Mouse (Mus musculus) Patski (cell line): ENCODE data around the gene Fam216a. TPM values are rescaled to one million over a fixed set of nuclear protein-coding genes. Genes with fewer than 3 reads are reported as not detected.

Experiments
- ATAC-seq: fragments of 100-300 bp; one replicate; pipeline ENCODE4 v1.8.0; 2021
- CTCF ChIA-PET: fragments of 350-600 bp; sonication (Branson Sonifier 250); formaldehyde crosslinking; loops from one replicate; lab custom pipeline; 2022; ENCODE audit warnings: inconsistent platforms; lab: Charles Lee
- POLR2A ChIA-PET: fragments of 350-600 bp; sonication (Branson Sonifier 250); formaldehyde crosslinking; loops from one replicate; lab custom pipeline; 2022; ENCODE audit warnings: antibody characterized with exemption, inconsistent platforms; lab: Charles Lee
- DNase-seq: peaks from one replicate; pipeline ENCODE4 v3.0.0-alpha.2; 2011; ENCODE audit warnings: low read depth, low spot score
- H3K27me3 ChIP-seq: fragments of 371-371 bp; one replicate; pipeline ENCODE4 v1.5.1; 2021
- CTCF ChIP-seq: fragments of 100-300 bp; IDR thresholded peaks from one replicate; pipeline ENCODE4 v1.5.1; 2021
- in situ Hi-C: fragments of 300-500 bp; cut with MboI; formaldehyde crosslinking; loops from 3 replicates; pipeline ENCODE4 v1.11.1; 2018; ENCODE audit warnings: low pct_unique_long_range_greater_than_20kb, mixed read lengths
- polyA plus RNA-seq: library from polyadenylated mRNA; unstranded; gene quantifications from one replicate; pipeline ENCODE4 v1.2.3, GENCODE M21; 2021

The Fam216a gene
- polyA plus RNA-seq, 1 experiment from 2014 or later: 130 TPM

DNA sequence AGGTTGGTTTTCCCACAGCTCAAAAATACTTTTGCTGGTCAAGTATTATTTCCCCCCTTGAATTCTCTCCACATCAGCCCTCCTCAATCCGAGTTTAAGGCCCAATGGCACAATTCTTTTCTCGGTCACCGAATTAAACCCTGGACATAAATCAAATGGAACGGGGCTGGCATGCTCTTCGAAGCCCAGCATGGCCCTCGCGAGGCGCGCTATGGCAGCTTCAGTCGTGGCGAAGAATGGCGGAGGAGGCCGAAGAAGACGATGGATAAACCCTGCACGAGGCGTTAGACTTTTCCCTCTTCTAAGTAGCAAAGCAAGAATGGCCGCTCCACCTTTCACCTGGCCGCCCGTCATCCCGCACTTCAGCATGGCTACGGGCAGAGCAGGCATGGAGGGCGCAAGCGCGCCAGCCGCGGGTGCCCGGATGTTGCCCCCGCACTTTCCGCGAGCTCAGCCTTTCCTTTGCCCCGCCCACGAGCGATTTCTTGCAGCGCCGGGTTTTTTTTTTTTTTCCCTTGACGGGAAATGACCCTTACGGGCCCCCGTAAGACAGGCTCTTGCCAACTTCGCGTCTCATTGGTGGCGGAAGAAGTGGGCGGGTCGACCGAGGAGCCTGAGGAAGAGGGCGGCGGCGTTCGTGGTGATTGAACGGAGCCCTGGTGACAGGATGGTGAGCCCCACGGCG lies 18.2 kb downstream of the Fam216a start, which contains the start of the genes Rad9b and Vps29:
Rad9b (minus strand) TSS at position 427 of the 685 bp plus-strand sequence.
Vps29 (plus strand) TSS at position 563 of the 685 bp plus-strand sequence.
- DNase-seq: peak; percentile 99
- CTCF ChIA-PET: no interaction called here
- in situ Hi-C loops: no loop called here
- ATAC-seq: peak; percentile 88
- no peak for TF ChIP-seq CTCF
- POLR2A ChIA-PET: interaction anchor here (0.7 to 0.9 kb wide), 2 partner anchors 10 to 58 kb away, joined by 3 read pairs; no protein-coding TSS in a partner anchor
- no peaks in the 10 kb centered on the region for H3K27me3 ChIP-seq

DNA sequence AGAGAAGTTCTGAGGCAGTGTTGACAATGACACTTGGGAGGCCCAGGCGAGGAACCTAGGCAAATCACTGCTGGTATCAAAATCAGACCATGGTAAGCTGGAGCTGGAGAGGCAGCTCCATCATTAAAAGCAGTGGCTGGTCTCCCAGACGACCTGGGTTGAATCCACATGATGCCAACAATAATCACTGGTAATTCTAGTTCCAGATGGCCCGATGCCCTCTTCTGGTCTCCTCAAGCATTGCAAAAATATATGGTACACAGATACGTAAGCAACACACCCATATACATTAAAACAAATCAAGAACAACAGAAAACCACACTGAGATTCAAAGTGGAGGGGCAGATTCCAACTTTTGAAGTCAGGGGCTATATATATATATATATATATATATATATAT lies 26.4 kb downstream of the Fam216a start:
- TF ChIP-seq CTCF: peak; percentile 47
- in situ Hi-C loops: loop anchor here (5.0 to 10.0 kb wide), 2 partner anchors 78 to 221 kb away; no protein-coding TSS in a partner anchor
- H3K27me3 ChIP-seq: no peaks in the 10 kb centered on the region
- ATAC-seq (no peak), DNase-seq (no peak)
- ChIA-PET CTCF (interaction anchor here (1.5 to 6.1 kb wide), 3 partner anchors 59 to 80 kb away, joined by 5 to 90 read pairs (median 18); partner anchors contain the start of gene Tctn1), POLR2A (interaction anchor here (1.2 to 2.5 kb wide), 2 partner anchors 60 to 82 kb away, joined by 3 to 16 read pairs; partner anchors contain the start of gene Tctn1)

DNA sequence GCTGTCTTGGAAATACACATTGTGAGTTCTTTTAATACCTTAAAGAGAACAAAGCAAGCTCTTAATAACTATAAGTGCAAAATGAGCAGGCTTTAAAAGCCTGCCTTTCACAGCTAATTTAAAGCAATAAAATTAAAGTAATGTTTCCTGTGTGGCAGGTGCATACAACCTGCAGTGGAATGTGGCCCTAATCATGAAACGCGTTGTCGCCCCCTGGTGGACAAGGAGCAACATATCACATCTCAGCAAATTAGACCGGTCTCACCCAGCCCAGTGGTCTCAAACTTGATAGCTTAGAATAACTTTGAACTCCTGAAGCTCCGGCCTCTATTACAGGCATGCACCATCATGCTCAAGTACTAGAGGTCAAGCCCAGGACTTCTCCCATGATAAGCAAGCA lies 27.9 kb downstream of the Fam216a start:
- ChIA-PET CTCF (interaction anchor here (1.1 to 6.1 kb wide), 21 partner anchors 9 to 214 kb away, joined by 3 to 90 read pairs (median 6); partner anchors contain the start of gene Tctn1), POLR2A (interaction anchor here (0.6 to 2.5 kb wide), 5 partner anchors 9 to 80 kb away, joined by 3 to 16 read pairs (median 3); partner anchors contain the start of gene Tctn1)
- in situ Hi-C loops: loop anchor here (10.0 kb wide), 1 partner anchor 219 kb away; no protein-coding TSS in a partner anchor
- TF ChIP-seq CTCF: peak; percentile 93
- no peak for ATAC-seq
- no peak for DNase-seq
- H3K27me3 ChIP-seq: no peaks in the 10 kb centered on the region

DNA sequence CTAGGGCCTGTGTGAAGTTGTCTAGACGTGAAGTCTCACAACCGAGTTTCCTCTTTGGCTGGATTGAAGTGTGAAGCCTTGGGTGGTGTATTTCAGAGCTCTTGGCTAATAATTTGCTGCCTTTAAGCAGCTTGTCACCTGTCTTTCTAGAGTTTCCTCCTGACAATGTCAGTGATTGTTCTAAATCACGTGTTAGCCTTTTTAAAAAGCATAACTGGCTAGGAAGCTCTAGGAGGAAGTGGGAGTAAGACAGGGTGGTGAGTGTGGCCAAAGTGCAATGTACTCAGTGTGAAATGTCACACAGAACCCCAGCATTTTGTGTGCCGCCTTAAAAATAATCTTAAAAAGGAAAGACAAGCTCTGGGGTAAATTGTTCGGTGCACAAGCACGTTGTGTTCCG lies 28.4 kb downstream of the Fam216a start:
- ChIA-PET CTCF (interaction anchor here (0.7 to 6.1 kb wide), 25 partner anchors 8 to 214 kb away, joined by 3 to 90 read pairs (median 6); partner anchors contain the start of gene Tctn1), POLR2A (interaction anchor here (0.7 to 2.5 kb wide), 4 partner anchors 10 to 70 kb away, joined by 3 to 16 read pairs (median 4); no protein-coding TSS in a partner anchor)
- in situ Hi-C loops: loop anchor here (10.0 kb wide), 1 partner anchor 219 kb away; no protein-coding TSS in a partner anchor
- ATAC-seq (no peak), DNase-seq (no peak)
- TF ChIP-seq CTCF: no peak
- no peaks in the 10 kb centered on the region for H3K27me3 ChIP-seq

DNA sequence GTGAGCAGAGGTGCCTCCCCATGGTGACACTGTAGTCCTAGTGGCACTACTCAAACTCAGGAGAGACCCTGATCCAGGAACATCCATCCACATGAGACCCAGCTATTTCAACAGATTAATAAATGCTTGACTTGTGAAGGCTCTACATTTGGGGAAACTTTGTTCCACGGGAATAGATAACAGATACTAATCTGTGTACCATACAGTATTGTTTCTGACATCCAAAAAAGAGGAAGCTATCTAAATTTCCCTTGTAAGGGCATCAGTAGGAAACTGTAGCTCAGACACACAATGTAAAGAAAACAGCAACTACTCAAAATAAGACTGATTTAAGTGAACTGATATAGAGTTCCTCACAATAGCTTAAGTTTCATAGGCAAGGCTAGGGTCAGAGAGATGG lies 29.3 kb downstream of the Fam216a start:
- ChIA-PET CTCF (interaction anchor here (0.6 to 6.1 kb wide), 20 partner anchors 7 to 77 kb away, joined by 3 to 90 read pairs (median 6); partner anchors contain the start of gene Tctn1), POLR2A (no interaction called here)
- TF ChIP-seq CTCF: no peak
- in situ Hi-C loops: loop anchor here (10.0 kb wide), 1 partner anchor 218 kb away; no protein-coding TSS in a partner anchor
- H3K27me3 ChIP-seq: no peaks in the 10 kb centered on the region
- DNase-seq (no peak), ATAC-seq (no peak)

DNA sequence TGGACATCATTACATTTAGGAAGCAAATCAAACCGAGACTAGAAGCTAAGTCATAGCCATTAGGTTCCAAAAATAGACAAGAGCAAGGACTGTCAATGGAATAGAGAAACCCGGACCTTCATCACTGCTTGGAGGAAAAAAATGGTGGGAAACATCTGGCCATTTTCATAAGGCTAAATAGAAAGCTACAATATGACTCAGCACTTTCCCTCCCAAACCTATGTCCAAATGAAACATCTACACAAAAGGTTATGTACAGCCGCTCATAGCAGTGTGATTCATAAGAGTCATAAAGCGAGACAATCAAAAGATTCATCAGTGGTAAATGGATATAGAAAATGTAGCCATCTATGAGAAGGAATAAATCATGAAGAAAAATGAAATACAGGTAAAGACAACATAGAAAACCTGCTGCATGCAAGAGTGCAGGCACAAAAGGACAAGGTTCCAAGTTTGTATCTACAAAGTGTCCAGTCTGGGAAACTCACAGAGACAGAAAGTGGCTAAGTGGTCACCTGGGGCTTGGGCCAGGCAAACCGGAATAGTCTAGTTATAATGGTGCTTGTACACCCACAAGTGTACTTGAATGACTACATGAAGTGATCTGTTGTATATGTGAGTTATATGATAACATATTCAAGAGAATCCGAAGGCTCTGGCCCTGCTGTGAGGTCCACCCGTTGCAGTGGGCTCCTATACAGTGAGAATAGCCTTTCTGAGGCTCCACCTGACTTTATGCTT lies 35.4 kb downstream of the Fam216a start:
- TF ChIP-seq CTCF: no peak
- no peaks in the 10 kb centered on the region for H3K27me3 ChIP-seq
- POLR2A ChIA-PET: no interaction called here
- CTCF ChIA-PET: interaction anchor here (1.7 to 2.6 kb wide), 2 partner anchors 11 to 29 kb away, joined by 3 to 7 read pairs; no protein-coding TSS in a partner anchor
- in situ Hi-C loops: no loop called here
- no peak for DNase-seq
- ATAC-seq: no peak

DNA sequence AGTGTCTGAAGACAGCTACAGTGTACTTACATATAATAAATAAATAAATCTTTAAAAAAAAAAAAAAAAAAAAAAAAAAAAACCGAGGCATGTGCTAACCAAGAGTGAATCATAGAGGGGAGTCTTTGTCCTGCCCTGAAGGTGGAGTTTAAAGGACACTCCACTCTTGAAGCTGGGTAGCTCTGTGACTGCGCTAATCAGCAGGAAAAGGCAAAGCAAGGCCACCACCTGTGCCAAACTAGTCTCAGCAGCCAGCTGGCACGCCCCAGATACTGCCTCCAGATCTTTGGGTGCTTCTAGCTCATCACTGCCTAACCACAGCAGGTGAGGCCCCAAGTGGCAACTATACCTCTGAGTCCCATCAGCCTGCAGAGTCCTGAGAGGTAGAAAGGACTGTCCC lies 37.5 kb downstream of the Fam216a start:
- ChIA-PET CTCF (interaction anchor here (0.7 to 2.6 kb wide), 6 partner anchors 9 to 67 kb away, joined by 3 to 8 read pairs (median 5); no protein-coding TSS in a partner anchor), POLR2A (no interaction called here)
- in situ Hi-C loops: no loop called here
- TF ChIP-seq CTCF: no peak
- H3K27me3 ChIP-seq: no peaks in the 10 kb centered on the region
- ATAC-seq: no peak
- no peak for DNase-seq

DNA sequence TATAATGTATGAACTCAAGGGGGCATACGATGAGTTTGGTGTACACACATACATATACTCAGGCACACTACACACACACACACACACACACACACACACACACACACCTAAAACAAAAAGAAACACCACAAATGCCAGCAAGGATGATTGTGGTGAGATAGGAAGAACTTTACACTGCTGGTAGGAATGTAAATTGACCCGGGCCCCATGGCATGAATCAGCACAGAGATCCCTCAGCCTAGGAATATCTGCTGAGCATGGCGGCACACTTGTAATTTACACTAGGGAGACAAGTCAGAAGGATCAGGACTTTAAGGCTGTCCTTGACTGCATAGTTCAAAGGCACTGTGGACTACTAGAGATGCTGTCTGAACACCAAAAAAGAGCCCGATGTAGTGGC lies 41.9 kb downstream of the Fam216a start:
- no peaks in the 10 kb centered on the region for H3K27me3 ChIP-seq
- ChIA-PET POLR2A (interaction anchor here (0.6 kb wide), 1 partner anchor 1140 kb away, joined by 3 read pairs; no protein-coding TSS in a partner anchor), CTCF (interaction anchor here (3.3 kb wide), 1 partner anchor 13 kb away, joined by 15 read pairs; no protein-coding TSS in a partner anchor)
- no peak for ATAC-seq
- in situ Hi-C loops: no loop called here
- no peak for DNase-seq
- TF ChIP-seq CTCF: no peak

DNA sequence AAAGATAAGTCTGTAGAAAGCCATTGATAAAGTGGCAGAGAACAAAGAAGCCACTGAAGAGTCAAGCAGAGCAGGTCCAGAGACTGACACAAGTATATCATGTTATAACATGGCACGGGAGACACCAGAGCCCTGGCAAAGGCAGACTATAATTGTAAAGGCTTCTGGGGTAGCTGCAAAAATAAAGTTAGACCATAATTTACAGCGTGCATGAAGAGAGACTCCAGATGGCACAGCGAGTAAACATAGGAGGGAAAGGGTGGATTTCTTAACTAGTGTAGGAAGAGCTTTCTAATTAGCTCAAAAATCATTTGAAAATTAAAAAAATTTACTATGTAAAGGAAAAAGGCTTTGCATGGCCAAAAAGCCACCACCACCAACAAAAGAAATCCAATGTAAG lies 44.9 kb downstream of the Fam216a start:
- no peaks in the 10 kb centered on the region for H3K27me3 ChIP-seq
- in situ Hi-C loops: no loop called here
- ATAC-seq (no peak), DNase-seq (no peak)
- ChIA-PET CTCF (interaction anchor here (1.5 to 5.8 kb wide), 4 partner anchors 11 to 47 kb away, joined by 4 to 28 read pairs (median 18); no protein-coding TSS in a partner anchor), POLR2A (interaction anchor here (2.7 kb wide), 1 partner anchor 10 kb away, joined by 11 read pairs; no protein-coding TSS in a partner anchor)
- no peak for TF ChIP-seq CTCF
